Mouse (Mus musculus) T-helper 17 cell (primary cell): Measurements from ENCODE around the gene Gm13124.
"Not testable (repeated sequence)": the region's sequence is repeated elsewhere in the genome, so short reads cannot be mapped to it uniquely, and the experiment has no call there.

Source experiments
- in situ Hi-C, 2 experiments: fragments of 300-600 bp; cut with MboI, MseI; formaldehyde crosslinking; loops; 1 replicate in 1 of 2; 2 replicates in 1 of 2; pipeline ENCODE4 v1.15.1; 2025; ENCODE audit warnings: high pct_unique_total_duplicates in 2 of 2

The Gm13124 gene

DNA sequence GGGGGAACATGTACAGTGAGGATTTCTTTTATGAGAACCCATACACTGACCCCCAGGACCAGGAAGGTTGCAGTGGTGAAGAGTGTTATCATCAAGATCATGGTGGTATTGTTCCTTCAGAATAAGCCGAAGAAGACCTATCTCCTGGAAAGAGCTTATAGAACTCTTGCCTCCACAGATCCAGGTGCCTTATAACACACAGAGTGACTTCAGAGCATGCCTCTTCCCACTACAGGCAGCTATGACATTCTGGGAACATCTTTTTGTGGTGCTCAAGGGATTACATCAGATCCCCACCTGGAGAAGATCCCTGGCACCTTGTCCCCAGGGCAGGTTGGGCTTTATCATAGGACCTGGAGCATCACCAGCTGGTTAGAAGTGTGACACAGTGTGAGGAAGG is at the start of gene Gm13124:
TSS of gene Gm13124 (minus strand) at position 101 of the 400 bp plus-strand sequence.
- in situ Hi-C loops, result no loop called here

DNA sequence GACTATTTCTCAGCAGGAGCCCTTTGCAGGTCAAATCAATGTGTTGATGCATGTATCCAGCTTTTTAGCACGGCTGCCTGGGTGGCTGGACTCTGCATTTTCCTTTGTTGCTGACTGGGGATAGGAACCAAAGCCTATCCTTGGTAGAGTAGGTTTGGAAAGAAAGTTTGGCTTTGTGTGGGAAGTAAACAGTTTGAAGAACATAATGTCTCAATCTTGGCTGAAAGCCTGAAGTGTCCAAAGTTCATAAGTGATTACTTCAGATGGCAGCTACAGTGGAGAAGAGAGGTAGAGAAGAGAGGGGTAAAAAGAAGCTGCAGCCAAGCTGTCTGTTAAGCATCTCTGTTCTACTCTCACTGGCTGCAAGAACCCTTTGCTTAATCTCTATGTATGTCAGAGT is 49.7 kb upstream of the Gm13124 start:
- in situ Hi-C loops, result no loop called here

DNA sequence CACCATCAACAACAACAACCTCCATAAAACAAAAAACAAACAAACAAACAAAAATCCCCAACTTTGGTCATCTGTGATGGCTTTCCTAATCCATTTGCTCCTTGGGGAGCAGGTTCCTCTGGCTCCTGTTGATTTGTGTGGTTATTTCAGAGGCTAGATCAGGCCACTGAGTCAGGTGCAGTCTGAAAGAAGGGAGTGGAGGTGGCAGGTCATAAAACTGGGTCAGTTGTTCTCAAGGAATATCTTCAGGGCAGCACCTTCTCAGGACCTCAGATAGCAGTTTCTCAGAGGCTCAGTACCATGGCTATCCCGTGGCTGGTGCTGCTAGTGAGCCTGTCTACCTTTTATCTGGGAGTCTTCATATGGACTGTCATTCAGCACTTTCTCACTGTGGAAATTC is 48.5 kb upstream of the Gm13124 start, which contains the start of gene Aadacl4:
TSS of gene Aadacl4 (plus strand) at position 301 of the 400 bp plus-strand sequence.
- in situ Hi-C loops, result no loop called here

DNA sequence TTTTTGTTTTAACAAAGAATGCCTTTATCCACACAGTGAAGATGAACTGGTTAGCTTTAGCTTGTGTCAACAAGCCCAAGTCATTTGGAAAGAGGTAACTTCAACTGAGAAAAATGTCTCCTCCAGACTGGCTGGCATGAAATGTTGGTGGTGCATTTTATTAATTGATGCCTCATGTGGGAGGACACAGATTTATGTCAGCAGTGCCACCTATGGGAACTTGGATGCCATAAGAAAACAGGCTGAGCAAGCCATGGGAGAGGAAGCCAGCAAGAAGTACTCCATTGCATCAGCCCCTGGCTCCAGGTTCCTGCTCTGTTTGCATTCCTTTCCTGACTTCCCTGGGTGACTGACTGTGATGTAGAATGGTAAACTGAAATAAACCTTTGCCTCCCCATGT is 27.9 kb upstream of the Gm13124 start:
- in situ Hi-C loops, result no loop called here

GRCm38 (mm10) chr4:144586207-144586606 is 21.3 kb upstream of the Gm13124 start:
- in situ Hi-C loops, result not testable (repeated sequence)

GRCm38 (mm10) chr4:144567752-144568151 is 2.8 kb upstream of the Gm13124 start:
- in situ Hi-C loops, result no loop called here

- in situ Hi-C loops, result no loop called here
Observed at GRCm38 (mm10) chr4:144561205-144561604, 3.7 kb downstream of the Gm13124 start.

DNA sequence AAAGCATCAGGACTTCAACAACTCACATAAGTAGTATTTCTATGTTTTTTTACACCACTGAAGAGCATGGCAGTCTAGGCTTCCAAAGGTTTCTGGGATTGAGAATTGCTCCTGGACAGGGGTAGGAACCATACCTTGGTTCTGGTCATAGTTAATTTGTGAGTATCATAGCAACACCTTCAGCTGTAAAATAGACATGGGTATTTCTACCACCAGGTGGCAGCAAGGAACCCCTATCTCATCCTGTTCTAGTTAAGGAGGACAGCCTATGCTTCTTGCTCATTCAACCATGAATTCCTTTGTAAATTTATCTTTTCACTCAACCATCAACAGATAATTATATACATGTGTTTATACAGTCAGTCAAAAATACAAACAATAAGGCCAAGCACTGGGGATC is 5.1 kb downstream of the Gm13124 start:
- in situ Hi-C loops, result no loop called here

- in situ Hi-C loops, result no loop called here
Observed at GRCm38 (mm10) chr4:144551156-144551555, 13.8 kb downstream of the Gm13124 start.

DNA sequence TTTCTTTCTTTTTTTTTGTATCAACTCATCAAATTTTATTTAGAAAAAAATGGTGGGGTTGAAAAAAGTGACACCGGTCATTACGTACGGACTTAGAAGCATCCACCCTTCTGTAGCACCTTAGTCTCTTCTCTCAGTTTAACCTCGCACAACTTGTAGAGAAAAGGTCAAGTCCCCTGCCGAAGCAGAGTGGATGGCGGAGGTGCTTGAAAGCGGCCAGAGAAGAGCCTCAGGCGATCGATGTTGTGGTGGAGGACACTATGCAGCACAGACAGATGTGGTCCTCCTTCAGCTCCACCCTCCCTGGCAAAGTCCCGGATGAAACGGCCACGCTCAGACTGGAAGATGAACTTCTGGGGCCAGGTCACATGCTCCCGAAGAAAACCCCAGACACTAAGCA is 19.6 kb downstream of the Gm13124 start:
- in situ Hi-C loops, result not testable (repeated sequence)

GRCm38 (mm10) chr4:144544689-144545088 is 20.2 kb downstream of the Gm13124 start:
- in situ Hi-C loops, result no loop called here

DNA sequence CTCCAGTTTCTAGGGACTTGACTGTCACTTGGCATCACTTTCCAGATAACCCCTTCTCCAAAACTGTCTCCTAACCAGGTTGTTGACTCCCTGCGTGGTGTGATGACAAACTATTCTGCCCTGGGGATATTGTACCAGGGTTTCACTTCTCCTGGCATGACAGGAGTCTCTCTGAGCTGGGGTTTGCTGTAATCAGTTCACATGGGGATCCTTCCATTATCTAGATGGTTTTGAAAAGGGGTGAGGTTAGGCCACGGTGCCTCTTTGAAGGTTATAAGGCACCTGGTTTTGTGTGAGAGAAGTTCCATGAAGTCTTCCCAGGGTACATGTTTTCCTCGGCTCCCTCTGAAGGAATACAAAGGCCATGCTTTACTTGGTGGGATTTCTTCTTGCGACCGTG is 45.4 kb downstream of the Gm13124 start, which contains the start of gene 9430007A20Rik:
TSS of gene 9430007A20Rik (plus strand) at position 301 of the 400 bp plus-strand sequence.
- in situ Hi-C loops, result no loop called here

DNA sequence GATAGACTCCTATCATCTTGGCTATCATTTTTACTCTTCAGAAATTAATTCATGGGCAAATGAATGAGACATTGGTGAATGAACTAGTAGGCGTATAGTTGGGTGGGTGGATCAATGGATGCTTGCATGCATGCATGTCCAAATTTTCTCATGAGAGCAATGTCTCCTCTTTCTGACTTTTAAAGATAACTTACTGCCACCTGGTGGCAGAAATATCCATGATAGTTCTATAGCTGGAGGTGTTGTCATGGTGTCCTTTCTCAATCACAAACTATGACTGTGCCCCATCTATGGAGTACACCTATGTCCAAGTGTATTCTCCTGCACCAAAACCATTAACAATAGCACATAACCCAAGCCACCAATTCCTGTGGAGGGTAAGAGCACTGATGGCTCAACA is 58.4 kb downstream of the Gm13124 start:
- in situ Hi-C loops, result no loop called here
